Mouse (Mus musculus): ENCODE measurements around the gene Greb1. TPM values are rescaled to one million over a fixed set of nuclear protein-coding genes. Genes with fewer than 3 reads are reported as not detected.
A peak's percentile ranks its signal among the peaks of the same experiment; 100 is the strongest.

Greb1 gene
- polyA plus RNA-seq, 1 experiment: not detected

GRCm38 (mm10) chr12:16639078-16639771 lies 161.5 kb downstream of the Greb1 start:
- Histone ChIP-seq H3K4me1 (ENCODE audit: control insufficient read depth, insufficient read depth, low read length) (no peaks in the 10 kb centered on the region), H3K27ac (ENCODE audit: control insufficient read depth, insufficient read depth, low read depth, low read length, poor library complexity) (no peak overlapping the region), H3K4me3 (replicated peaks; ENCODE audit: control insufficient read depth, low read depth, low read length) (no peak overlapping the region)
- 61% methylated on average over 12 of the region's 12 CpGs for WGBS
- TF ChIP-seq POLR2A (IDR thresholded peaks at IDR 0.05; ENCODE audit: borderline replicate concordance, control insufficient read depth, low read depth, low read length): no peak
- TF ChIP-seq CTCF (IDR thresholded peaks at IDR 0.05; ENCODE audit: control insufficient read depth, insufficient read depth, low read length): peak; percentile 36; the same call in 1 of the 2 replicates

GRCm38 (mm10) chr12:16635816-16636215 lies 164.9 kb downstream of the Greb1 start:
- TF ChIP-seq CTCF (IDR thresholded peaks at IDR 0.05; ENCODE audit: control insufficient read depth, insufficient read depth, low read length): no peak
- TF ChIP-seq POLR2A (IDR thresholded peaks at IDR 0.05; ENCODE audit: borderline replicate concordance, control insufficient read depth, low read depth, low read length): no peak
- no peak overlapping the region for H3K27ac ChIP-seq (ENCODE audit: control insufficient read depth, insufficient read depth, low read depth, low read length, poor library complexity)
- no peak overlapping the region for H3K4me3 ChIP-seq (replicated peaks; ENCODE audit: control insufficient read depth, low read depth, low read length)
- H3K4me1 ChIP-seq (ENCODE audit: control insufficient read depth, insufficient read depth, low read length): no peaks in the 10 kb centered on the region
- WGBS: 68% methylated on average over 6 of the region's 6 CpGs

GRCm38 (mm10) chr12:16634075-16634813 lies 166.4 kb downstream of the Greb1 start:
- no peak overlapping the region for H3K27ac ChIP-seq (ENCODE audit: control insufficient read depth, insufficient read depth, low read depth, low read length, poor library complexity)
- WGBS: 31% methylated on average over 14 of the region's 14 CpGs
- TF ChIP-seq CTCF (IDR thresholded peaks at IDR 0.05; ENCODE audit: control insufficient read depth, insufficient read depth, low read length): peak; percentile 57
- no peak for TF ChIP-seq POLR2A (IDR thresholded peaks at IDR 0.05; ENCODE audit: borderline replicate concordance, control insufficient read depth, low read depth, low read length)

GRCm38 (mm10) chr12:16633235-16633634 lies 167.5 kb downstream of the Greb1 start:
- Histone ChIP-seq H3K4me3 (replicated peaks; ENCODE audit: control insufficient read depth, low read depth, low read length) (no peak overlapping the region), H3K4me1 (ENCODE audit: control insufficient read depth, insufficient read depth, low read length) (no peaks in the 10 kb centered on the region), H3K27ac (ENCODE audit: control insufficient read depth, insufficient read depth, low read depth, low read length, poor library complexity) (no peak overlapping the region)
- 89% methylated on average over 6 of the region's 6 CpGs for WGBS
- TF ChIP-seq POLR2A (IDR thresholded peaks at IDR 0.05; ENCODE audit: borderline replicate concordance, control insufficient read depth, low read depth, low read length) (no peak), CTCF (IDR thresholded peaks at IDR 0.05; ENCODE audit: control insufficient read depth, insufficient read depth, low read length) (no peak)

More at GRCm38 (mm10) chr12:16634075-16634813, 166.4 kb downstream of the Greb1 start:
- Histone ChIP-seq H3K4me3 (replicated peaks; ENCODE audit: control insufficient read depth, low read depth, low read length) (no peak overlapping the region), H3K4me1 (ENCODE audit: control insufficient read depth, insufficient read depth, low read length) (no peaks in the 10 kb centered on the region)

- Histone ChIP-seq H3K27ac (ENCODE audit: control insufficient read depth, insufficient read depth, low read depth, low read length, poor library complexity) (no peak overlapping the region), H3K4me3 (replicated peaks; ENCODE audit: control insufficient read depth, low read depth, low read length) (no peak overlapping the region), H3K4me1 (ENCODE audit: control insufficient read depth, insufficient read depth, low read length) (no peaks in the 10 kb centered on the region)
- TF ChIP-seq POLR2A (IDR thresholded peaks at IDR 0.05; ENCODE audit: borderline replicate concordance, control insufficient read depth, low read depth, low read length) (no peak), CTCF (IDR thresholded peaks at IDR 0.05; ENCODE audit: control insufficient read depth, insufficient read depth, low read length) (no peak)
- WGBS: 2% methylated on average over 2 of the region's 2 CpGs
Measured at GRCm38 (mm10) chr12:16631423-16631822, 169.3 kb downstream of the Greb1 start.

GRCm38 (mm10) chr12:16630866-16631185 lies 169.9 kb downstream of the Greb1 start:
- WGBS: 76% methylated on average over 1 of the region's 1 CpGs
- Histone ChIP-seq H3K27ac (ENCODE audit: control insufficient read depth, insufficient read depth, low read depth, low read length, poor library complexity) (no peak overlapping the region), H3K4me1 (ENCODE audit: control insufficient read depth, insufficient read depth, low read length) (no peaks in the 10 kb centered on the region), H3K4me3 (replicated peaks; ENCODE audit: control insufficient read depth, low read depth, low read length) (no peak overlapping the region)
- TF ChIP-seq CTCF (IDR thresholded peaks at IDR 0.05; ENCODE audit: control insufficient read depth, insufficient read depth, low read length): no peak
- TF ChIP-seq POLR2A (IDR thresholded peaks at IDR 0.05; ENCODE audit: borderline replicate concordance, control insufficient read depth, low read depth, low read length): no peak

- TF ChIP-seq POLR2A (IDR thresholded peaks at IDR 0.05; ENCODE audit: borderline replicate concordance, control insufficient read depth, low read depth, low read length): no peak
- no peak for TF ChIP-seq CTCF (IDR thresholded peaks at IDR 0.05; ENCODE audit: control insufficient read depth, insufficient read depth, low read length)
- 26% methylated on average over 7 of the region's 7 CpGs for WGBS
- no peak overlapping the region for H3K27ac ChIP-seq (ENCODE audit: control insufficient read depth, insufficient read depth, low read depth, low read length, poor library complexity)
- no peak overlapping the region for H3K4me3 ChIP-seq (replicated peaks; ENCODE audit: control insufficient read depth, low read depth, low read length)
- H3K4me1 ChIP-seq (ENCODE audit: control insufficient read depth, insufficient read depth, low read length): no peaks in the 10 kb centered on the region
Measured at GRCm38 (mm10) chr12:16630152-16630865, 170.4 kb downstream of the Greb1 start.

Other genes starting within 250 kb of the Greb1 start
- 6.9 and 14.8 TPM in 2 replicates for gene Lpin1, start 189.9 kb downstream of the Greb1 start, polyA plus RNA-seq (2011; ENCODE audit: insufficient read depth, insufficient read length, low replicate concordance, missing spikeins)
- gene Ntsr2, start 147.5 kb downstream of the Greb1 start, polyA plus RNA-seq (2011; ENCODE audit: insufficient read depth, insufficient read length, low replicate concordance, missing spikeins): not detected in 2 replicates
- 9.1 and 9.9 TPM in 2 replicates for gene E2f6, start 10.1 kb upstream of the Greb1 start, polyA plus RNA-seq (2011; ENCODE audit: insufficient read depth, insufficient read length, low replicate concordance, missing spikeins)
- gene Rock2, start 94.0 kb upstream of the Greb1 start, polyA plus RNA-seq (2011; ENCODE audit: insufficient read depth, insufficient read length, low replicate concordance, missing spikeins): 16.7 and 24.1 TPM in 2 replicates
- gene Pqlc3, start 199.5 kb upstream of the Greb1 start, polyA plus RNA-seq (2011; ENCODE audit: insufficient read depth, insufficient read length, low replicate concordance, missing spikeins): 9.8 and 14.7 TPM in 2 replicates
- 0.29 and 0.57 TPM in 2 replicates for gene 2410004P03Rik, start 210.8 kb upstream of the Greb1 start, polyA plus RNA-seq (2011; ENCODE audit: insufficient read depth, insufficient read length, low replicate concordance, missing spikeins)

All from bone marrow, adult 2 months (tissue).